Mouse (Mus musculus): ENCODE measurements around the gene Xpo1. TPM values are rescaled to one million over a fixed set of nuclear protein-coding genes. Genes with fewer than 3 reads are reported as not detected.
"Not testable (repeated sequence)": the region's sequence is repeated elsewhere in the genome, so short reads cannot be mapped to it uniquely, and the experiment has no call there.

The Xpo1 gene
- polyA plus RNA-seq, 1 experiment from 2014 or later: 105 TPM

GRCm38 (mm10) chr11:23259073-23259472 lies 3.2 kb downstream of the Xpo1 start:
- Histone ChIP-seq H3K4me1 (peaks cover 25% of the 10 kb centered on the region), H3K9me3 (no peaks in the 10 kb centered on the region), H3K9ac (no peak overlapping the region), H3K4me3 (no peak overlapping the region), H3K36me3 (peaks cover 28% of the 10 kb centered on the region), H3K27me3 (no peaks in the 10 kb centered on the region), H3K4me2 (peak overlapping the region; percentile 88), H3K27ac (no peak overlapping the region)
- no peak for ATAC-seq (ENCODE audit: insufficient number of reproducible peaks, insufficient read depth, low FRiP score, low TSS enrichment, low read depth)
- 92% methylated on average over 4 of the region's 4 CpGs for WGBS

DNA sequence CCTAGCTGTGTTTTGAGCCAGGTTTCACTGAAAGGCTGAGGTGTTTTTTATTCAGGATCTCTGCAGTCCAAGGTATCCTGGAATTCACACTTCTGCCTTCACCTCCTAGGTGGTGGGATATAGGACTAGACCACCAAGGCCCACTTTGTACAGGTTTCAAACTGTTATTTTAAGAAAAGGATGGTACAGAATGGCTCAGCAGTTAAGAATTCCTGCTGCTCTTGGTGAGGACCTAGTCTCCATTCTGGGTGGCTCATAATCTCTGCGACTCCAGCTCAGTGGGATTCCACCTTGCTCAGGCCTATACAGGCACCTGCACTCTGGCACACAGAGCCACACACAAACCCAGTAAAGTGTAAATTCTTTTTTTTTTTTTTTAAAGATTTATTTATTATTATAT lies 3.6 kb downstream of the Xpo1 start:
- H3K27me3 ChIP-seq: no peaks in the 10 kb centered on the region
- no peak overlapping the region for H3K9ac ChIP-seq
- no peak overlapping the region for H3K27ac ChIP-seq
- no peak overlapping the region for H3K4me3 ChIP-seq
- H3K4me1 ChIP-seq: peaks cover 23% of the 10 kb centered on the region
- H3K4me2 ChIP-seq: peak overlapping the region; percentile 88
- no peaks in the 10 kb centered on the region for H3K9me3 ChIP-seq
- H3K36me3 ChIP-seq: peaks cover 30% of the 10 kb centered on the region
- no peak for ATAC-seq (ENCODE audit: insufficient number of reproducible peaks, insufficient read depth, low FRiP score, low TSS enrichment, low read depth)
- 81% methylated on average over 1 of the region's 1 CpGs for WGBS

DNA sequence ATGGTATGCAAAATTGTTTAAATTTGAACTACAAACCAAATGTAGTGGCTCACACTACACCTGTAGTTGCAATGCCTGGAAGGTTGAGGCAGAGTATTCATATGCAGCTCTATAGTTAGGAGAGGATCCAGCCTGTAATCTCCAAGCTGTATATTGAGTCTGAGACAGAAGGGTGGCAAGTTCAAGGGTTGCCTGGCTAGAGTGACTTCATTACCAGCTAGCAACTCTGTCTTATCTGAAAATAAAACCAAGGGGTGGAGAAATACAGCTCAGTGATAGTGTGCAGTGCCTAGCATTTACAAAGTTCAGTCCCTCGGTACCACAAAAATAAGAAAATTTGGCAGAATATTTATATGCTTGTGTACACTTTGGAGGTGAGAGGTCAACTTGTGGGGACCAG lies 4.3 kb downstream of the Xpo1 start:
- Histone ChIP-seq H3K27me3 (no peaks in the 10 kb centered on the region), H3K4me3 (no peak overlapping the region), H3K27ac (no peak overlapping the region), H3K9me3 (no peaks in the 10 kb centered on the region), H3K4me2 (no peak overlapping the region), H3K4me1 (peaks cover 17% of the 10 kb centered on the region), H3K36me3 (peaks cover 37% of the 10 kb centered on the region), H3K9ac (no peak overlapping the region)
- no peak for ATAC-seq (ENCODE audit: insufficient number of reproducible peaks, insufficient read depth, low FRiP score, low TSS enrichment, low read depth)
- 90% methylated on average over 1 of the region's 1 CpGs for WGBS

- H3K9me3 ChIP-seq: no peaks in the 10 kb centered on the region
- H3K9ac ChIP-seq: no peak overlapping the region
- H3K27ac ChIP-seq: no peak overlapping the region
- no peak for ATAC-seq (ENCODE audit: insufficient number of reproducible peaks, insufficient read depth, low FRiP score, low TSS enrichment, low read depth)
- H3K4me1 ChIP-seq: peaks cover 17% of the 10 kb centered on the region
- H3K27me3 ChIP-seq: no peaks in the 10 kb centered on the region
- 85% methylated on average over 3 of the region's 3 CpGs for WGBS
- H3K4me2 ChIP-seq: no peak overlapping the region
- H3K4me3 ChIP-seq: no peak overlapping the region
- H3K36me3 ChIP-seq: peaks cover 49% of the 10 kb centered on the region
These were observed 5.6 kb downstream of the Xpo1 start for GRCm38 (mm10) chr11:23261490-23261889.

DNA sequence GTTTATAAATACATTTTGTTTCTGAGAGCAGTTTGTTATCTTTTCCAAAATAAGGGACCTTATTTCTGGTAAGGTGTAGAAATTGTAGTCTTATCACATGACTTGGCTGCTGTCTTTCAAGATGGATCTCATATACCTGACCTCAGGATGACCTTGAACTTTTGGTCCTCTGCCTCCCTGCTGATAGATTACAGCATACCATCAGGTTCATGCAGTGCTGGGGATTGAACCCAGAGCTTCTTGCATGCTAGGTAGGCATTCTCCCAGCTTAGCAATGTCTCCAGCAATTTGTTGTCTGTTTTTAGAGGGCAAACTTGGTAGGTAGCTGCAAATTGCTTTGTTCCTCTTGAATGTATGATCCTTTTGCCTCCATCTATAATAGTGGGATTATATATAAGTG lies 9.1 kb downstream of the Xpo1 start:
- ATAC-seq (ENCODE audit: insufficient number of reproducible peaks, insufficient read depth, low FRiP score, low TSS enrichment, low read depth): no peak
- no peak overlapping the region for H3K4me3 ChIP-seq
- H3K36me3 ChIP-seq: peaks cover 64% of the 10 kb centered on the region

GRCm38 (mm10) chr11:23271770-23272724 lies 16.2 kb downstream of the Xpo1 start:
- ATAC-seq (ENCODE audit: insufficient number of reproducible peaks, insufficient read depth, low FRiP score, low TSS enrichment, low read depth): no peak
- Histone ChIP-seq H3K27me3 (no peaks in the 10 kb centered on the region), H3K9ac (no peak overlapping the region), H3K9me3 (no peaks in the 10 kb centered on the region), H3K4me3 (no peak overlapping the region), H3K27ac (no peak overlapping the region), H3K4me2 (no peak overlapping the region), H3K4me1 (no peaks in the 10 kb centered on the region), H3K36me3 (peaks cover 71% of the 10 kb centered on the region)
- WGBS: 72% methylated on average over 4 of the region's 4 CpGs

More for the DNA sequence above, 9.1 kb downstream of the Xpo1 start:
- H3K27me3 ChIP-seq: no peaks in the 10 kb centered on the region
- H3K4me2 ChIP-seq: no peak overlapping the region
- H3K27ac ChIP-seq: no peak overlapping the region
- peaks cover 5% of the 10 kb centered on the region for H3K4me1 ChIP-seq
- H3K9ac ChIP-seq: no peak overlapping the region
- H3K9me3 ChIP-seq: no peaks in the 10 kb centered on the region

GRCm38 (mm10) chr11:23275780-23276179 lies 19.9 kb downstream of the Xpo1 start:
- H3K4me2 ChIP-seq: no peak overlapping the region
- H3K9ac ChIP-seq: no peak overlapping the region
- no peaks in the 10 kb centered on the region for H3K9me3 ChIP-seq
- no peaks in the 10 kb centered on the region for H3K4me1 ChIP-seq
- ATAC-seq (ENCODE audit: insufficient number of reproducible peaks, insufficient read depth, low FRiP score, low TSS enrichment, low read depth): no peak
- WGBS: 81% methylated on average over 3 of the region's 3 CpGs
- H3K4me3 ChIP-seq: no peak overlapping the region
- no peak overlapping the region for H3K27ac ChIP-seq
- H3K27me3 ChIP-seq: no peaks in the 10 kb centered on the region
- peaks cover 83% of the 10 kb centered on the region for H3K36me3 ChIP-seq

- no peaks in the 10 kb centered on the region for H3K9me3 ChIP-seq
- no peaks in the 10 kb centered on the region for H3K27me3 ChIP-seq
- no peak overlapping the region for H3K4me2 ChIP-seq
- no peak overlapping the region for H3K4me3 ChIP-seq
- H3K36me3 ChIP-seq: peaks cover 89% of the 10 kb centered on the region
- WGBS: 93% methylated on average over 4 of the region's 4 CpGs
- H3K9ac ChIP-seq: no peak overlapping the region
- no peaks in the 10 kb centered on the region for H3K4me1 ChIP-seq
- H3K27ac ChIP-seq: no peak overlapping the region
- no peak for ATAC-seq (ENCODE audit: insufficient number of reproducible peaks, insufficient read depth, low FRiP score, low TSS enrichment, low read depth)
These were observed 28.6 kb downstream of the Xpo1 start for GRCm38 (mm10) chr11:23284469-23284868.

GRCm38 (mm10) chr11:23288866-23289265 lies 33.0 kb downstream of the Xpo1 start:
- H3K4me3 ChIP-seq; H3K27me3 ChIP-seq; H3K9me3 ChIP-seq; H3K9ac ChIP-seq; H3K27ac ChIP-seq; ATAC-seq (ENCODE audit: insufficient number of reproducible peaks, insufficient read depth, low FRiP score, low TSS enrichment, low read depth); H3K4me2 ChIP-seq; H3K4me1 ChIP-seq: not testable (repeated sequence)
- peaks cover 89% of the 10 kb centered on the region for H3K36me3 ChIP-seq
- WGBS: 90% methylated on average over 4 of the region's 4 CpGs

DNA sequence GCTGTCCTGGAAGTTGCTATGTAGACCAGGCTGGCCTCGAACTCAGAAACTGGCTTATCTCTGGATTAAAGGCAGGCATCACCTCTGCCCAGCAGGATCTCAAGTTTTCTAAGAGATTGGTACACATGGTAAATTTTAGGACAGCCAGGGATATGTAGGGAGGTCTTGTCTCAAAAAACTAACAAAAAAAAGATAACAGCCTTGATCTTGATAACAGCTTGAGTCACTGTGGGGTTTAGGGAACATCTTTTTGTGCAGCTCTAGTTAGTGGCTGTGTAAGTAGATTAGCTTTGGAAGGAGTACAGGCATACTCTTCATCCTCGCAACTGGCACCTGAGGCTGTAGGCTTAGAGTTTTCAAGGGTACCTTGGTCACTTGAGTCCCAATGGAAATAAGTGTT lies 41.5 kb downstream of the Xpo1 start:
- no peaks in the 10 kb centered on the region for H3K4me1 ChIP-seq
- no peak overlapping the region for H3K4me2 ChIP-seq
- ATAC-seq (ENCODE audit: insufficient number of reproducible peaks, insufficient read depth, low FRiP score, low TSS enrichment, low read depth): no peak
- H3K9ac ChIP-seq: no peak overlapping the region
- H3K9me3 ChIP-seq: no peaks in the 10 kb centered on the region
- no peak overlapping the region for H3K27ac ChIP-seq
- peaks cover 65% of the 10 kb centered on the region for H3K36me3 ChIP-seq
- no peaks in the 10 kb centered on the region for H3K27me3 ChIP-seq
- 94% methylated on average over 2 of the region's 2 CpGs for WGBS
- H3K4me3 ChIP-seq: no peak overlapping the region

DNA sequence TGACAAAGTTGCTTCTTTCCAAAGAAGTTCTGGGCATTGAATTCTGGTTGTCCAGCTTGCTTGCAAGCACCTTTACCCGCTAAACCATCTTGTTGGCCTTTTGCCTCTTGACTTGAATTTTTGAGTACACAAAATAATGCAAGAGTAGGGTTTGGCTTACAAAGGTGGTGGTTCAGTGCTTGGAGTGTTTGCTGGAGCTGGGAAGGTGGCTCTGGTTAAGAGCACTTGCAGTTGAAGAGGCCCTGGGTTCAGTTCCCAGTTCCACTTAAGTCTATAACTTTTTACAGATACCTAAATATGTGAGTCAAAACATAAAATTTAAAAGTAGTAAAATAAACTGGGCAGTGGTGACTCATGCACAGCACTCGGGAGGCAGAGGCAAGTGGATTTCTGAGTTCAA lies 42.5 kb downstream of the Xpo1 start:
- 88% methylated on average over 2 of the region's 2 CpGs for WGBS
- H3K4me2 ChIP-seq: no peak overlapping the region
- H3K36me3 ChIP-seq: peaks cover 56% of the 10 kb centered on the region
- no peaks in the 10 kb centered on the region for H3K9me3 ChIP-seq
- no peak overlapping the region for H3K27ac ChIP-seq
- no peaks in the 10 kb centered on the region for H3K27me3 ChIP-seq
- H3K4me3 ChIP-seq: no peak overlapping the region
- no peak overlapping the region for H3K9ac ChIP-seq
- no peaks in the 10 kb centered on the region for H3K4me1 ChIP-seq
- ATAC-seq (ENCODE audit: insufficient number of reproducible peaks, insufficient read depth, low FRiP score, low TSS enrichment, low read depth): no peak

GRCm38 (mm10) chr11:23299910-23300309 lies 44.1 kb downstream of the Xpo1 start:
- no peaks in the 10 kb centered on the region for H3K9me3 ChIP-seq
- H3K36me3 ChIP-seq: peaks cover 40% of the 10 kb centered on the region
- no peak overlapping the region for H3K4me2 ChIP-seq
- no peak overlapping the region for H3K4me3 ChIP-seq
- H3K27ac ChIP-seq: no peak overlapping the region
- H3K9ac ChIP-seq: no peak overlapping the region
- H3K27me3 ChIP-seq: no peaks in the 10 kb centered on the region
- 100% methylated on average over 1 of the region's 1 CpGs for WGBS
- no peaks in the 10 kb centered on the region for H3K4me1 ChIP-seq
- no peak for ATAC-seq (ENCODE audit: insufficient number of reproducible peaks, insufficient read depth, low FRiP score, low TSS enrichment, low read depth)
